17 mouse cellular contexts compared by ENCODE assay signal in the genomic region with DNA sequence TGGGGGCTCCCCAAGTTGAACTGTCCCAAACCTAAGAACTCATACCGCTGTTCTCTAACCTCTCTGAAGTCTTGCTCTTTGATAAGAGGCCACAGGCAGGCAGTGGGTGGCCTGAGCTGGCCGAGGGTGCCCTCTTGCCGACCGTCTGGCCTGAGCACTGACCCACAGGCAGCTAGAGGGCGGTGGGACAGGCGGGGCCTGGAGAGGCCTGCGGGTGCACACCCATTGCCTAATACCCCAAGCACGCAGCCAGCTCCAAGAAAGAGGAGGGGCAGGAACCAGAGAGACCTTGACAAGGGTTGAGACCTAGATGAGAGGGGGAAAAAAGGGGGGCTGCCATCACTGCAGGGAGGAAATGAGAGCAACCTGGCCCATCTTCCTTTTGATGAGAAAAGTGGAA. TPM values are rescaled to one million over a fixed set of nuclear protein-coding genes. Genes with fewer than 3 reads are reported as not detected.
DNase-seq lines count a peak whose midpoint lies in the region; ATAC-seq lines count a peak whose summit lies in the region.
"Had no signal": no experiment of that assay in that cellular context is flagged by ENCODE, and none has a peak within 500 bp of the region (broad histone marks: within the 10 kb centered on the region; RNA-seq: fewer than 3 reads in every experiment).

No protein-coding gene starts in this region.

- peak overlapping the region; percentile 22; the same call in 1 of the 2 replicates for H3K4me2 ChIP-seq in heart, embryonic 12.5 days
- H3K4me2 ChIP-seq: embryonic facial prominence, embryonic 12.5 days; forebrain, embryonic 15.5 days; heart, embryonic 15.5 days; liver, embryonic 15.5 days had no signal

- no peak overlapping the region for H3K9ac ChIP-seq in heart, embryonic 12.5 days
- H3K9ac ChIP-seq: embryonic facial prominence, embryonic 12.5 days; forebrain, embryonic 15.5 days; heart, embryonic 15.5 days; liver, embryonic 15.5 days had no signal

- no peak overlapping the region for H3K27ac ChIP-seq in heart, embryonic 12.5 days (ENCODE audit: poor library complexity, severe bottlenecking)
- H3K27ac ChIP-seq: embryonic facial prominence, embryonic 12.5 days; forebrain, embryonic 15.5 days; heart, embryonic 15.5 days; kidney, postnatal 0 days; left cerebral cortex, adult 2 months; liver, embryonic 15.5 days had no signal

- WGBS in heart, embryonic 12.5 days = 2% methylated on average over 8 of the region's 8 CpGs

- H3K4me1 ChIP-seq in heart, embryonic 12.5 days (replicated peaks) = peaks cover 42% of the 10 kb centered on the region

- DNase-seq in gastrocnemius, postnatal 25 days = peak; percentile 51
- DNase-seq in gastrocnemius, postnatal 10 days = no peak
- DNase-seq in urinary bladder, postnatal 36 days (ENCODE audit: low spot score in 2 of 2) = peak; percentile 21 to 69
- DNase-seq in urinary bladder, adult 18-20 months (ENCODE audit: low spot score in 2 of 2) = no peak
- no peak for DNase-seq in kidney, postnatal 36 days
- no peak for DNase-seq in kidney, postnatal 14 days
- DNase-seq: cerebellum, adult 8-10 months; thymus, adult 2 months had no signal

- H3K36me3 ChIP-seq in heart, embryonic 12.5 days = no peaks in the 10 kb centered on the region
- H3K36me3 ChIP-seq: embryonic facial prominence, embryonic 12.5 days; forebrain, embryonic 15.5 days; heart, embryonic 15.5 days; liver, embryonic 15.5 days had no signal

- no peak overlapping the region for H3K4me3 ChIP-seq in heart, embryonic 12.5 days
- H3K4me3 ChIP-seq: embryonic facial prominence, embryonic 12.5 days; forebrain, embryonic 15.5 days; heart, embryonic 15.5 days; left cerebral cortex, adult 2 months; liver, embryonic 15.5 days; megakaryocyte, embryonic 14.5 days had no signal

- ATAC-seq in heart, embryonic 12.5 days (ENCODE audit: insufficient number of reproducible peaks, low FRiP score) = no peak
- ATAC-seq: forebrain, embryonic 15.5 days had no signal

- peaks cover 83% of the 10 kb centered on the region for H3K27me3 ChIP-seq in heart, embryonic 12.5 days (replicated peaks)

- H3K9me3 ChIP-seq in heart, embryonic 12.5 days (replicated peaks) = no peaks in the 10 kb centered on the region; the same call in 1 of the 2 replicates
- H3K9me3 ChIP-seq: embryonic facial prominence, embryonic 12.5 days; forebrain, embryonic 15.5 days; heart, embryonic 15.5 days; liver, embryonic 15.5 days; megakaryocyte, embryonic 14.5 days had no signal

RNA-seq across cellular contexts. Expression of gene Wnt10b, which starts 2.1 kb away (rescaled TPM):
- 1 to 10 TPM in 1 of 2 experiments, under 1 TPM in 1; 0.79 to 1.7 TPM for total RNA-seq in gastrocnemius, postnatal 25 days (2021)
- 1 to 10 TPM; 1.3 to 1.5 TPM for total RNA-seq in gastrocnemius, postnatal 10 days (2021)
- not detected in 2 replicates for polyA plus RNA-seq in heart, embryonic 12.5 days (2016; fragmentation: Nextera tagmentation; extraction: Ambion mirVana)
- polyA plus RNA-seq: forebrain, embryonic 15.5 days; heart, embryonic 15.5 days; kidney, postnatal 0 days; liver, embryonic 15.5 days had no signal

RNA-seq across cellular contexts. Expression of gene Wnt1, which starts 9.6 kb away (rescaled TPM):
- total RNA-seq in gastrocnemius, postnatal 25 days (2021) = not detected
- total RNA-seq in gastrocnemius, postnatal 10 days (2021) = not detected
- not detected in 2 replicates for polyA plus RNA-seq in heart, embryonic 12.5 days (2016; fragmentation: Nextera tagmentation; extraction: Ambion mirVana)
- total RNA-seq: CH12.LX had no signal
- polyA plus RNA-seq: heart, embryonic 15.5 days; kidney, postnatal 0 days; liver, embryonic 15.5 days had no signal

RNA-seq across cellular contexts. Expression of gene Arf3, which starts 17.1 kb away (rescaled TPM):
- total RNA-seq in gastrocnemius, postnatal 25 days (2021) = 10 to 100 TPM in 1 of 2 experiments, 1 to 10 TPM in 1; 8.3 to 10.4 TPM
- 10 to 100 TPM; 21.2 to 24.2 TPM for total RNA-seq in gastrocnemius, postnatal 10 days (2021)
- 46.3 and 46.9 TPM in 2 replicates for polyA plus RNA-seq in heart, embryonic 12.5 days (2016; fragmentation: Nextera tagmentation; extraction: Ambion mirVana)

RNA-seq across cellular contexts. Expression of gene Ddn, which starts 29.2 kb away (rescaled TPM):
- total RNA-seq in gastrocnemius, postnatal 25 days (2021) = under 1 TPM; 0.38 to 0.74 TPM
- 1 to 10 TPM; 2.2 to 2.7 TPM for total RNA-seq in gastrocnemius, postnatal 10 days (2021)
- polyA plus RNA-seq in heart, embryonic 12.5 days (2016; fragmentation: Nextera tagmentation; extraction: Ambion mirVana) = 0.04 and 0.14 TPM in 2 replicates
- polyA plus RNA-seq: liver, embryonic 15.5 days had no signal

RNA-seq across cellular contexts. Expression of gene Prkag1, which starts 51.2 kb away (rescaled TPM):
- 10 to 100 TPM; 43.6 to 43.9 TPM for total RNA-seq in gastrocnemius, postnatal 25 days (2021)
- 10 to 100 TPM; 35.8 to 36.6 TPM for total RNA-seq in gastrocnemius, postnatal 10 days (2021)
- polyA plus RNA-seq in heart, embryonic 12.5 days (2016; fragmentation: Nextera tagmentation; extraction: Ambion mirVana) = 81.5 and 83.5 TPM in 2 replicates

Comparison
In these comparisons a context has a peak if more than half of its experiments do, and no peak if none do; other contexts are left out.
1. DNase-seq: peak in gastrocnemius, postnatal 25 days (single experiment) and urinary bladder, postnatal 36 days (2 of 2); none in gastrocnemius, postnatal 10 days (single experiment), urinary bladder, adult 18-20 months (0 of 2), kidney, postnatal 36 days (0 of 2) and kidney, postnatal 14 days (single experiment).